Mouse (Mus musculus) E14TG2a.4 (cell line): Measurements from ENCODE around the gene Gzf1.

Experiments used
- CTCF ChIP-seq: conservative IDR thresholded peaks from 2 replicates; pipeline ENCODE4 v1.5.1; 2014; ENCODE audit warnings: low read length
- NANOG ChIP-seq: IDR thresholded peaks from 2 replicates; pipeline ENCODE4 v1.6.1; 2014; ENCODE audit warnings: borderline replicate concordance, low read length, mixed read lengths
- POU5F1 ChIP-seq: IDR thresholded peaks from 2 replicates; pipeline ENCODE4 v1.6.1; 2014; ENCODE audit warnings: low read length, borderline replicate concordance

GRCm38 (mm10) chr2:148719271-148719995 is 38.6 kb downstream of the Gzf1 start:
- TF ChIP-seq CTCF (no peak), NANOG (no peak), POU5F1 (no peak)
